Mouse (Mus musculus): Measurements from ENCODE around the gene Cdt1. TPM values are rescaled to one million over a fixed set of nuclear protein-coding genes. Genes with fewer than 3 reads are reported as not detected.
A peak's percentile ranks its signal among the peaks of the same experiment; 100 is the strongest.

Gene Cdt1
- polyA plus RNA-seq, 1 experiment from 2014 or later, result 29.0 TPM

GRCm38 (mm10) chr8:122610612-122611277 is 42.9 kb downstream of the Cdt1 start:
- peaks cover 17% of the 10 kb centered on the region for H3K4me1 ChIP-seq (ENCODE audit: control insufficient read depth, insufficient read depth, low read length)
- H3K27ac ChIP-seq (ENCODE audit: low read length), result peak overlapping the region; percentile 78
- peak overlapping the region; percentile 86 for H3K9ac ChIP-seq (ENCODE audit: low read length)
- no peaks in the 10 kb centered on the region for H3K27me3 ChIP-seq (ENCODE audit: control insufficient read depth, insufficient read depth, low read length)
- peak overlapping the region; percentile 81 for H3K4me3 ChIP-seq (ENCODE audit: low read length)
- H3K9me3 ChIP-seq (replicated peaks; ENCODE audit: control insufficient read depth, low read length), result no peaks in the 10 kb centered on the region
- WGBS, result 3% methylated on average over 20 of the region's 20 CpGs
- peak overlapping the region; percentile 92 for H3K4me2 ChIP-seq (ENCODE audit: low read depth, low read length)
- peak; percentile 19 for ATAC-seq (replicated peaks; ENCODE audit: extremely low read depth, insufficient read depth, low FRiP score)
- peaks cover 4% of the 10 kb centered on the region; the same call in 1 of the 2 replicates for H3K36me3 ChIP-seq (ENCODE audit: control insufficient read depth, insufficient read depth)

GRCm38 (mm10) chr8:122611295-122612133 is 43.7 kb downstream of the Cdt1 start, which contains the start of the genes Galns and Trappc2l:
Gene Galns, minus strand, starts transcription at chr8:122611463.
Gene Trappc2l, plus strand, starts transcription at chr8:122611640.
- Histone ChIP-seq H3K4me2 (ENCODE audit: low read depth, low read length) (peak within 1 kb of the TSS; percentile 93), H3K9me3 (replicated peaks; ENCODE audit: control insufficient read depth, low read length) (no peaks in the 10 kb centered on the region), H3K27ac (ENCODE audit: low read length) (peak within 1 kb of the TSS; percentile 89), H3K4me1 (ENCODE audit: control insufficient read depth, insufficient read depth, low read length) (peaks cover 17% of the 10 kb centered on the region), H3K9ac (ENCODE audit: low read length) (peak within 1 kb of the TSS; percentile 86), H3K36me3 (ENCODE audit: control insufficient read depth, insufficient read depth) (peaks cover 4% of the 10 kb centered on the region; the same call in 1 of the 2 replicates), H3K27me3 (ENCODE audit: control insufficient read depth, insufficient read depth, low read length) (no peaks in the 10 kb centered on the region), H3K4me3 (ENCODE audit: low read length) (peak within 1 kb of the TSS; percentile 81)
- under 1% methylated on average over 56 of the region's 57 CpGs for WGBS
- peak; percentile 99 for ATAC-seq (replicated peaks; ENCODE audit: extremely low read depth, insufficient read depth, low FRiP score)

GRCm38 (mm10) chr8:122616181-122616905 is 48.5 kb downstream of the Cdt1 start:
- 62% methylated on average over 9 of the region's 9 CpGs for whole genome bisulfite sequencing
- no peaks in the 10 kb centered on the region for H3K27me3 ChIP-seq (ENCODE audit: control insufficient read depth, insufficient read depth, low read length)
- H3K27ac ChIP-seq (ENCODE audit: low read length), result no peak overlapping the region
- no peak overlapping the region for H3K4me2 ChIP-seq (ENCODE audit: low read depth, low read length)
- no peak overlapping the region for H3K9ac ChIP-seq (ENCODE audit: low read length)
- H3K4me1 ChIP-seq (ENCODE audit: control insufficient read depth, insufficient read depth, low read length), result peaks cover 13% of the 10 kb centered on the region
- ATAC-seq (replicated peaks; ENCODE audit: extremely low read depth, insufficient read depth, low FRiP score), result no peak
- no peak overlapping the region for H3K4me3 ChIP-seq (ENCODE audit: low read length)
- H3K9me3 ChIP-seq (replicated peaks; ENCODE audit: control insufficient read depth, low read length), result no peaks in the 10 kb centered on the region
- peaks cover 4% of the 10 kb centered on the region; the same call in 1 of the 2 replicates for H3K36me3 ChIP-seq (ENCODE audit: control insufficient read depth, insufficient read depth)

- Histone ChIP-seq H3K27me3 (ENCODE audit: control insufficient read depth, insufficient read depth, low read length) (no peaks in the 10 kb centered on the region), H3K4me2 (ENCODE audit: low read depth, low read length) (no peak overlapping the region), H3K9ac (ENCODE audit: low read length) (no peak overlapping the region; the same call in 1 of the 2 replicates), H3K9me3 (replicated peaks; ENCODE audit: control insufficient read depth, low read length) (no peaks in the 10 kb centered on the region), H3K27ac (ENCODE audit: low read length) (no peak overlapping the region), H3K4me3 (ENCODE audit: low read length) (no peak overlapping the region), H3K36me3 (ENCODE audit: control insufficient read depth, insufficient read depth) (peaks cover 4% of the 10 kb centered on the region; the same call in 1 of the 2 replicates), H3K4me1 (ENCODE audit: control insufficient read depth, insufficient read depth, low read length) (peaks cover 3% of the 10 kb centered on the region)
- no peak for ATAC-seq (replicated peaks; ENCODE audit: extremely low read depth, insufficient read depth, low FRiP score)
- WGBS, result 29% methylated on average over 5 of the region's 7 CpGs
Observed at GRCm38 (mm10) chr8:122617947-122618546, 50.2 kb downstream of the Cdt1 start.

- Histone ChIP-seq H3K4me3 (ENCODE audit: low read length) (no peak overlapping the region), H3K4me2 (ENCODE audit: low read depth, low read length) (no peak overlapping the region), H3K27ac (ENCODE audit: low read length) (no peak overlapping the region), H3K9me3 (replicated peaks; ENCODE audit: control insufficient read depth, low read length) (no peaks in the 10 kb centered on the region), H3K4me1 (ENCODE audit: control insufficient read depth, insufficient read depth, low read length) (peaks cover 3% of the 10 kb centered on the region), H3K27me3 (ENCODE audit: control insufficient read depth, insufficient read depth, low read length) (no peaks in the 10 kb centered on the region), H3K36me3 (ENCODE audit: control insufficient read depth, insufficient read depth) (peaks cover 4% of the 10 kb centered on the region; the same call in 1 of the 2 replicates), H3K9ac (ENCODE audit: low read length) (no peak overlapping the region)
- no peak for ATAC-seq (replicated peaks; ENCODE audit: extremely low read depth, insufficient read depth, low FRiP score)
- WGBS, result 68% methylated on average over 6 of the region's 6 CpGs
Observed at GRCm38 (mm10) chr8:122618660-122619378, 51.0 kb downstream of the Cdt1 start.

- Histone ChIP-seq H3K4me2 (ENCODE audit: low read depth, low read length) (no peak overlapping the region), H3K9ac (ENCODE audit: low read length) (no peak overlapping the region), H3K27me3 (ENCODE audit: control insufficient read depth, insufficient read depth, low read length) (no peaks in the 10 kb centered on the region), H3K9me3 (replicated peaks; ENCODE audit: control insufficient read depth, low read length) (no peaks in the 10 kb centered on the region), H3K36me3 (ENCODE audit: control insufficient read depth, insufficient read depth) (no peaks in the 10 kb centered on the region), H3K4me1 (ENCODE audit: control insufficient read depth, insufficient read depth, low read length) (peaks cover 3% of the 10 kb centered on the region), H3K27ac (ENCODE audit: low read length) (no peak overlapping the region), H3K4me3 (ENCODE audit: low read length) (no peak overlapping the region)
- ATAC-seq (replicated peaks; ENCODE audit: extremely low read depth, insufficient read depth, low FRiP score), result no peak
- 39% methylated on average over 5 of the region's 5 CpGs for WGBS
Observed at GRCm38 (mm10) chr8:122620446-122620845, 52.6 kb downstream of the Cdt1 start.

GRCm38 (mm10) chr8:122622727-122623126 is 54.9 kb downstream of the Cdt1 start, which contains the start of gene Pabpn1l:
Gene Pabpn1l, minus strand, starts transcription at chr8:122622739.
- no peak within 1 kb of the TSS for H3K4me3 ChIP-seq (ENCODE audit: low read length)
- ATAC-seq (replicated peaks; ENCODE audit: extremely low read depth, insufficient read depth, low FRiP score), result no peak
- H3K36me3 ChIP-seq (ENCODE audit: control insufficient read depth, insufficient read depth), result no peaks in the 10 kb centered on the region
- peaks cover 3% of the 10 kb centered on the region for H3K4me1 ChIP-seq (ENCODE audit: control insufficient read depth, insufficient read depth, low read length)
- no peaks in the 10 kb centered on the region for H3K27me3 ChIP-seq (ENCODE audit: control insufficient read depth, insufficient read depth, low read length)
- 65% methylated on average over 6 of the region's 6 CpGs for WGBS
- no peak within 1 kb of the TSS for H3K4me2 ChIP-seq (ENCODE audit: low read depth, low read length)
- H3K9ac ChIP-seq (ENCODE audit: low read length), result no peak within 1 kb of the TSS
- H3K9me3 ChIP-seq (replicated peaks; ENCODE audit: control insufficient read depth, low read length), result no peaks in the 10 kb centered on the region
- H3K27ac ChIP-seq (ENCODE audit: low read length), result no peak within 1 kb of the TSS
